ENCODE assay signal across 8 mouse cellular contexts in the genomic region with DNA sequence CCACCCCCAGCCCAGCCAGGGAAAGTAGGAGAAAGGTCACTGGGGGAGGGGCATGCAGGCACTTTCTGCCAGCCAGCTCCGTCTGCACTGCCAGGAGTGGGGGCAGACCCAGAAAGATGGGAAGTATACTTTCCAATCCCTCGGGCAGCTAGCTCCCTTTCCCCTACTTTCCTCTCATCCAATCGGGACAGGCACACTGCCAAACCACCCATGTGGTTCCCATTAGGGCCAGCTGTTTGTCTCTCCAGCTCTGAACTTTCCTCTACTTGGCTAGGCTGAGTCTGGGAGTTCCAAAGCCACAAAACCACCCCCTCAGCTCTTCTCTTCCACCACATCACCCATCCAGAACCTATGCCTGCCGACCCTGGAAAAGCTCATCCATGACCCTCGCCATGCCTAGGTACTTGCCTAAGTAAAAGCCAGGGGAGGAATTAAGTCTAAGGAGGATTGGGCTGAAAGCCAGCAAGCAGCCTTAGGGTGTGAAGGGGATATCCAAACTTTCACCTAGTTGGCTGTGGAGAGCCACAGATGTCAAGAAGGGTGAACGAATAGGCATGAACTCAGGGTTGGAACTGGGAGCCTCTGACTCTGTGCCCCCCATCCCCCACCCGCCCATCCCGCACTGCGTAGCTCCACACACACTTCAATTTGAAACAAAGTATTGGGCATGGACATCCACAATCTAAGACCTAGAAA. TPM values are rescaled to one million over a fixed set of nuclear protein-coding genes. Genes with fewer than 3 reads are reported as not detected.
DNase-seq lines count a peak whose midpoint lies in the region; ATAC-seq and TF ChIP-seq lines count a peak whose summit lies in the region.

No protein-coding gene starts in this region.

- peak; percentile 93 for DNase-seq in adrenal gland, postnatal 10 days
- peak; percentile 87 for DNase-seq in embryo, embryonic 11 days
- peak; percentile 96 for DNase-seq in gastrocnemius, postnatal 14 days
- DNase-seq in intestine, embryonic 14.5 days (ENCODE audit: low spot score), result peak; percentile 93
- peak; percentile 69 to 79 for DNase-seq in left cerebral cortex, adult 2 months (ENCODE audit: extremely low spot score in 1 of 2, low spot score in 2 of 2)
- peak; percentile 93 for DNase-seq in lung, postnatal 25 days (ENCODE audit: low spot score)
- DNase-seq in spleen, postnatal 10 days (ENCODE audit: low spot score in 2 of 2), result peak; percentile 11 to 51
- no peak for DNase-seq in thymus, postnatal 10 days (ENCODE audit: low spot score in 2 of 2)

- WGBS in intestine, embryonic 14.5 days, result 36% methylated on average over 9 of the region's 9 CpGs

- H3K4me2 ChIP-seq in intestine, embryonic 14.5 days (ENCODE audit: low read length), result peak overlapping the region; percentile 79

- ATAC-seq in intestine, embryonic 14.5 days (replicated peaks; ENCODE audit: low FRiP score, low TSS enrichment, low read depth), result peak; percentile 69

- H3K27me3 ChIP-seq in intestine, embryonic 14.5 days (replicated peaks; ENCODE audit: control insufficient read depth, insufficient read depth, low read length), result no peaks in the 10 kb centered on the region

- H3K27ac ChIP-seq in intestine, embryonic 14.5 days (ENCODE audit: low read depth), result peak overlapping the region; percentile 87
- peak overlapping the region; percentile 63 for H3K27ac ChIP-seq in left cerebral cortex, adult 2 months

- peak overlapping the region; percentile 7 for H3K4me3 ChIP-seq in intestine, embryonic 14.5 days (ENCODE audit: low read depth, low read length)
- peak overlapping the region; percentile 5; the same call in 1 of the 2 replicates for H3K4me3 ChIP-seq in left cerebral cortex, adult 2 months

- no peak for TF ChIP-seq CTCF in left cerebral cortex, adult 2 months (IDR thresholded peaks at IDR 0.05)

- H3K4me1 ChIP-seq in intestine, embryonic 14.5 days (replicated peaks; ENCODE audit: control insufficient read depth, insufficient read depth, low read length), result peaks cover 38% of the 10 kb centered on the region

- H3K9me3 ChIP-seq in intestine, embryonic 14.5 days (ENCODE audit: control insufficient read depth, low read length), result no peaks in the 10 kb centered on the region

- H3K36me3 ChIP-seq in intestine, embryonic 14.5 days (ENCODE audit: control insufficient read depth, insufficient read depth, low read length), result peaks cover 31% of the 10 kb centered on the region

- intact Hi-C loops in gastrocnemius, postnatal 14 days (cut with DNase I; ENCODE audit: low total_unique reads), result no loop called here
- intact Hi-C loops in left cerebral cortex, adult 2 months (cut with DNase I), result no loop called here

- no peak overlapping the region for H3K9ac ChIP-seq in intestine, embryonic 14.5 days (ENCODE audit: low read length)

RNA-seq across cellular contexts. Expression of gene Angptl4, which starts 2.2 kb away (rescaled TPM):
- total RNA-seq in adrenal gland, postnatal 10 days (2021), result 100 to 1,000 TPM; 156 to 168 TPM
- total RNA-seq in gastrocnemius, postnatal 14 days (2021), result 10 to 100 TPM in 1 of 2 experiments, 1 to 10 TPM in 1; 9.6 to 25.8 TPM
- polyA plus RNA-seq in intestine, embryonic 14.5 days (2014; fragmentation: Nextera tagmentation; extraction: Ambion mirVana), result 18.0 and 22.0 TPM in 2 replicates
- 1 to 10 TPM; 3.4 to 4.3 TPM for total RNA-seq in left cerebral cortex, adult 2 months (2021)

RNA-seq across cellular contexts. Expression of gene Rab11b, which starts 19.1 kb away (rescaled TPM):
- 100 to 1,000 TPM; 213 to 245 TPM for total RNA-seq in adrenal gland, postnatal 10 days (2021)
- 100 to 1,000 TPM; 154 to 159 TPM for total RNA-seq in gastrocnemius, postnatal 14 days (2021)
- 209 and 261 TPM in 2 replicates for polyA plus RNA-seq in intestine, embryonic 14.5 days (2014; fragmentation: Nextera tagmentation; extraction: Ambion mirVana)
- total RNA-seq in left cerebral cortex, adult 2 months (2021), result 100 to 1,000 TPM; 345 to 358 TPM

RNA-seq across cellular contexts. Expression of gene Kank3, which starts 30.9 kb away (rescaled TPM):
- total RNA-seq in adrenal gland, postnatal 10 days (2021), result 100 to 1,000 TPM in 1 of 2 experiments, 10 to 100 TPM in 1; 85.3 to 108 TPM
- 10 to 100 TPM; 20.8 to 35.1 TPM for total RNA-seq in gastrocnemius, postnatal 14 days (2021)
- 28.0 and 28.8 TPM in 2 replicates for polyA plus RNA-seq in intestine, embryonic 14.5 days (2014; fragmentation: Nextera tagmentation; extraction: Ambion mirVana)
- 10 to 100 TPM; 32.3 to 38.7 TPM for total RNA-seq in left cerebral cortex, adult 2 months (2021)

RNA-seq across cellular contexts. Expression of gene Rps28, which starts 44.9 kb away (rescaled TPM):
- 1,000 to 10,000 TPM; 1,671 to 1,675 TPM for total RNA-seq in adrenal gland, postnatal 10 days (2021)
- total RNA-seq in gastrocnemius, postnatal 14 days (2021), result 100 to 1,000 TPM; 867 to 957 TPM
- polyA plus RNA-seq in intestine, embryonic 14.5 days (2014; fragmentation: Nextera tagmentation; extraction: Ambion mirVana), result 1,343 and 1,538 TPM in 2 replicates
- total RNA-seq in left cerebral cortex, adult 2 months (2021), result 100 to 1,000 TPM; 600 to 661 TPM

RNA-seq across cellular contexts. Expression of gene Ndufa7, which starts 45.0 kb away (rescaled TPM):
- 100 to 1,000 TPM; 564 to 570 TPM for total RNA-seq in adrenal gland, postnatal 10 days (2021)
- total RNA-seq in gastrocnemius, postnatal 14 days (2021), result 100 to 1,000 TPM; 327 to 338 TPM
- polyA plus RNA-seq in intestine, embryonic 14.5 days (2014; fragmentation: Nextera tagmentation; extraction: Ambion mirVana), result 589 and 606 TPM in 2 replicates
- 100 to 1,000 TPM; 190 to 211 TPM for total RNA-seq in left cerebral cortex, adult 2 months (2021)

Comparison
In these comparisons a context has a peak if more than half of its experiments do, and no peak if none do; other contexts are left out.
1. DNase-seq: peak in adrenal gland, postnatal 10 days (single experiment), embryo, embryonic 11 days (single experiment), gastrocnemius, postnatal 14 days (single experiment), intestine, embryonic 14.5 days (single experiment), left cerebral cortex, adult 2 months (2 of 2), lung, postnatal 25 days (single experiment) and spleen, postnatal 10 days (2 of 2); none in thymus, postnatal 10 days (0 of 2).
2. RNA of gene Angptl4, which starts 2.2 kb away (total RNA-seq): 156 to 168 TPM in adrenal gland, postnatal 10 days; 9.6 to 25.8 TPM in gastrocnemius, postnatal 14 days and 3.4 to 4.3 TPM in left cerebral cortex, adult 2 months; every median in the first group is over 4 times any median in the second.